Mouse (Mus musculus) neural tube, embryonic 11.5 days (tissue): ENCODE results near the gene Rbm34. TPM values are rescaled to one million over a fixed set of nuclear protein-coding genes. Genes with fewer than 3 reads are reported as not detected.
"Not testable (repeated sequence)": the region's sequence is repeated elsewhere in the genome, so short reads cannot be mapped to it uniquely, and the experiment has no call there.

ENCODE experiments used
- ATAC-seq: fragments of 200-750 bp; cut with Nextera tagmentation; 2 replicates; pipeline ENCODE4 v1.8.0; 2017; ENCODE audit warnings: moderate number of reproducible peaks, mild to moderate bottlenecking, moderate TSS enrichment, moderate library complexity; ENCODE audit not compliant: insufficient read depth, low FRiP score, low TSS enrichment
- DNase-seq: peaks from one replicate; pipeline ENCODE4 v3.0.0-alpha.2; 2015; ENCODE audit warnings: low spot score
- H3K27ac ChIP-seq: fragments of 300-500 bp; sonication (generic); 2 replicates; pipeline ENCODE4 v1.5.1; 2014; ENCODE audit warnings: low read depth, mild to moderate bottlenecking, low read length
- H3K27me3 ChIP-seq: fragments of 300-500 bp; sonication (generic); 2 replicates; pipeline ENCODE4 v1.6.1; 2014; ENCODE audit warnings: mild to moderate bottlenecking, low read length, mixed read lengths; ENCODE audit not compliant: control insufficient read depth, insufficient read depth
- H3K36me3 ChIP-seq: fragments of 300-500 bp; sonication (generic); 2 replicates; pipeline ENCODE4 v1.6.1; 2014; ENCODE audit warnings: mild to moderate bottlenecking, low read length, moderate library complexity, mixed read lengths; ENCODE audit not compliant: control insufficient read depth, insufficient read depth
- H3K4me1 ChIP-seq: fragments of 300-500 bp; sonication (generic); 2 replicates; pipeline ENCODE4 v1.6.1; 2014; ENCODE audit warnings: low read length, mixed read lengths; ENCODE audit not compliant: control insufficient read depth, insufficient read depth
- H3K4me2 ChIP-seq: fragments of 300-500 bp; sonication (generic); 2 replicates; pipeline ENCODE4 v1.6.1; 2014; ENCODE audit warnings: low read depth, mild to moderate bottlenecking, moderate library complexity
- H3K4me3 ChIP-seq: fragments of 300-500 bp; sonication (generic); 2 replicates; pipeline ENCODE4 v1.5.1; 2014; ENCODE audit warnings: low read depth, low read length
- H3K9ac ChIP-seq: fragments of 300-500 bp; sonication (generic); 2 replicates; pipeline ENCODE4 v1.6.1; 2014; ENCODE audit warnings: mild to moderate bottlenecking, low read length
- H3K9me3 ChIP-seq: fragments of 300-500 bp; sonication (generic); 2 replicates; pipeline ENCODE4 v1.6.1; 2016; ENCODE audit warnings: low read length; ENCODE audit not compliant: control insufficient read depth
- WGBS: fragments of 180-500 bp; shearing (Covaris S2); extraction: QIAGEN DNeasy Blood & Tissue Kit; methylation state at CpG from one replicate; pipeline ENCODE4 v1.1.7; 2014; 5-methylcytosine and 5-hydroxymethylcytosine counted together
- polyA plus RNA-seq: library from polyadenylated mRNA; unstranded; fragments of >200 nt; fragmentation: Nextera tagmentation; extraction: Ambion mirVana; gene quantifications from 2 replicates; pipeline ENCODE4 v1.2.1, GENCODE M21; 2014

Gene Rbm34
- polyA plus RNA-seq, 1 experiment from 2014 or later = 27.3 TPM

- H3K9ac ChIP-seq, H3K27me3 ChIP-seq, H3K4me2 ChIP-seq, H3K4me3 ChIP-seq, H3K9me3 ChIP-seq, ATAC-seq, H3K4me1 ChIP-seq, H3K36me3 ChIP-seq, H3K27ac ChIP-seq, DNase-seq: not testable (repeated sequence)
- WGBS = 47% methylated on average over 2 of the region's 3 CpGs
Measured at GRCm38 (mm10) chr8:126978535-126978934, 7.7 kb upstream of the Rbm34 start.

GRCm38 (mm10) chr8:126978028-126978427 is 7.2 kb upstream of the Rbm34 start:
- no peak overlapping the region for H3K9ac ChIP-seq
- H3K4me1 ChIP-seq = no peaks in the 10 kb centered on the region
- no peak for ATAC-seq
- H3K4me3 ChIP-seq = no peak overlapping the region
- no peak for DNase-seq
- no peaks in the 10 kb centered on the region for H3K36me3 ChIP-seq
- H3K27ac ChIP-seq = no peak overlapping the region
- H3K9me3 ChIP-seq = no peaks in the 10 kb centered on the region
- H3K27me3 ChIP-seq = no peaks in the 10 kb centered on the region
- WGBS = 84% methylated on average over 10 of the region's 10 CpGs
- H3K4me2 ChIP-seq = no peak overlapping the region

DNA sequence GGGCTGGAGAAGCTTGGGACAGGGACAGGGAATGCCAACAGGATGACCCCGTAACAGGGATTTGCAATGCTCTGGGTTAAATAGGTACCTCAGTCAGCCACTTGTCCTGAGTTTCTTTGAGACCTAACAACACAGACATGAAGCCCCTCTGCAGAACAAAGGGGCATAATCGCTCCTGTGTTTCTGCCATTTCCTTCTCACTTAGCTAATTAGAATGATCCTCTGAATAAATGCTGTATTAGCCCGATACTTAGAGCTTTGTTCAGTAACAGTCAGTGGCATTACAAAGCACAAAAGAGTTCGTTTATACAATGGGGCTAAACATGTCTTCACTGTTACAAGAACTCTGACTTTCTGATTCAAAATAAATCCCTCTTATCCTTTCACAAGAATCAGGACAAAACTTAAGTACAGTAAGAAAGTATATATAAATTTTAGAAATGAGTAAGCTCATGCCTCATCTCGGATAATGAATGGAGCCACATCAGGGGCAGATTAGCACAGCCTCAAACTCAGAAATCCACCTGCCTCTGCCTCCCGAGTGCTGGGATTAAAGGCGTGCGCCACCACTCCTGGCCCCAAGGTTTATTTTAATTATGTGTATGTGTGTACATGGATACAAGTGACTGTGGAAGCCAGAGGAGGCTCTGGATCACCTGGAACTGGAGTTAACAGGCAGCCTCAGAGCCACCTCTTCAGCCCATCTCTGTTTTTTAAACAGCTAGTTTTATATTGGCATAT is 5.9 kb upstream of the Rbm34 start:
- Histone ChIP-seq H3K27me3 (no peaks in the 10 kb centered on the region), H3K4me1 (no peaks in the 10 kb centered on the region), H3K27ac (no peak overlapping the region), H3K9me3 (no peaks in the 10 kb centered on the region), H3K4me3 (no peak overlapping the region), H3K9ac (no peak overlapping the region), H3K36me3 (no peaks in the 10 kb centered on the region), H3K4me2 (no peak overlapping the region)
- 70% methylated on average over 8 of the region's 8 CpGs for WGBS
- DNase-seq = no peak
- ATAC-seq = no peak

DNA sequence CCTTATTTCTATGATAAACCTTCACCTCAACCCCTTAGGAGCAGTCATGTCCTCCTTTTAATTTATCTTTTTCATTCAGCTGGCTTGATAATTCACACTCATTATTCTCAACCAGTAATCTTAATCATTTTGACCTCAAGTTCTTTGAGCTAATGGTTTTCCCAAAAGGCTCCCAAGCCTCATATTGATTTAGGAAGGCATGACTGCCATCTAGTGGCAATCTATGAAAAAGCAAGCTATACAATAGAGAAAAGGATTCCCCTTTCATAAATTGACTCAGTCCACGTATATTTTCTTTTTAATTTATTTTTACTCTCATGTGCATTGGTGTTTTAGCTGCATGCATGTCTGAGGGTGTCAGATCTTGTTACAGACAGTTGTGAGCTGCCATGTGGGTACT is 4.8 kb upstream of the Rbm34 start:
- DNase-seq = peak; percentile 42
- Histone ChIP-seq H3K36me3 (no peaks in the 10 kb centered on the region), H3K27ac (no peak overlapping the region), H3K9me3 (no peaks in the 10 kb centered on the region), H3K4me3 (no peak overlapping the region), H3K4me2 (no peak overlapping the region), H3K9ac (no peak overlapping the region), H3K4me1 (no peaks in the 10 kb centered on the region), H3K27me3 (no peaks in the 10 kb centered on the region)
- ATAC-seq = no peak
- 27% methylated on average over 1 of the region's 1 CpGs for WGBS

DNA sequence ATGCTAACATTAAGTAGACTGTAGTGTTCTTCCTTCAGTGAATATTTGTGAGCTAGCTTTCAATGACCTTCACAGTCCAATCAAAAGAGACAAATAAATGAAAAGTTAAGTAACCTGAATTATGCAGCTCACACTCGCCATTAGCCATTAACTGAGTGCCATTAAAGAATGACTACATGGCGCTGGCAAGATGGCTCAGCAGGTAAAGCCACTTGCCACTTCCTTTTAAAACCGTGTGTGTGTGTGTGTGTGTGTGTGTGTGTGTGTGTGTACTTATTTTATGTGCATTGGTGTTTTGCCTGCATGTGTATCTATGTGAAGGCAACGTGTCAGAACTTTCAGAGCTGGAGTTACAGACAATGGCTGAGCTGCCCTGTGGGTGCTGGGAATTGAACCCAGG is 3.6 kb upstream of the Rbm34 start:
- Histone ChIP-seq H3K9ac (no peak overlapping the region), H3K4me2 (no peak overlapping the region), H3K27me3 (no peaks in the 10 kb centered on the region), H3K4me3 (no peak overlapping the region), H3K4me1 (no peaks in the 10 kb centered on the region), H3K9me3 (no peaks in the 10 kb centered on the region), H3K36me3 (no peaks in the 10 kb centered on the region), H3K27ac (no peak overlapping the region)
- ATAC-seq (no peak), DNase-seq (no peak)
- 80% methylated on average over 4 of the region's 4 CpGs for whole genome bisulfite sequencing

DNA sequence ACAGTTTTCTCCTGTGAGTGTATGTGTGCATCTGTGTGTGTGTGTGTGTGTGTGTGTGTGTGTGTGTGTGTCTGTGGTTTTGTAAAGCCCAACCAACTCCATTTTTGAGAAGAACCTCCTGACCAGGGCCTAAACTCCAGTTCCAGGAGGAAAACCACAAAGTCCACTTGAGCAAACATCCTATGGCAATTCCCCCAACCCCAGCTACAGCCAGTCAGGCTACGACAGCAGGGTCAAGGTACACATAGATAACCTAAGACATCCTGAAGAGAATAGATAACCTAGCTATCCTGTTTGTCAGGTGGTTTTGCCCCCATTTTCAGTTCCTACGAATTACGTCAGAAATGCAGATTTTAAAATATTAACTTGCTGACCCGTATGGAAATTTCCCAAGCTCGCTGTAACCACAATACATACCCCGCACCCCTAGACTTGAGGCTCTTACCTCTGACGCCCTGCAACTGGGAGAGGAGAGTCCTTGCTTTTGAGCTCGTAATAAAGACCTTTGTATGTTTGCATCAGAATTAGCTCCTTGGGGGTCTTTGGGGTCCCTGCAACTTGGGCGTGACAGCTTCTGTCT is 2.9 kb upstream of the Rbm34 start:
- no peaks in the 10 kb centered on the region for H3K36me3 ChIP-seq
- H3K27ac ChIP-seq = no peak overlapping the region
- ATAC-seq (no peak), DNase-seq (no peak)
- no peaks in the 10 kb centered on the region for H3K4me1 ChIP-seq
- H3K9me3 ChIP-seq = no peaks in the 10 kb centered on the region
- H3K27me3 ChIP-seq = no peaks in the 10 kb centered on the region
- H3K4me2 ChIP-seq = no peak overlapping the region
- 78% methylated on average over 9 of the region's 9 CpGs for WGBS
- H3K4me3 ChIP-seq = no peak overlapping the region
- no peak overlapping the region for H3K9ac ChIP-seq

DNA sequence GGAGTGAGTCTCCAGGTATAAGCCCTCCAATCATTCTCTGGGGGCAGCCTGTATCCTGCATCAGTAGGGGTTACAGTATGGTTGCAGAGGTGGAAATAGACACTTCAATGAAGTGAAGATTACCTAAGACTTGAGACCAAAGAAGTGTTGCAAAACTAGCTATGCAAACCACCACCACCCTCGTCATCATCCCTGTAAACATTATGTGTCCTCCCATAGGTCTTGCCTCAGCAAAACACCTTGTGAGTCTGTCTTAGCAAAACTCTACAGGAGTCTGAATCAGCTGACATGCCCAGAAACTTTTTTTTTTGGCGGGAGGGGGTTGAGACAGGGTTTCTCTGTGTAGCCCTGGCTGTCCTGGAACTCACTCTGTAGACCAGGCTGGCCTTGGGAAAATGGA is 1.8 kb upstream of the Rbm34 start:
- Histone ChIP-seq H3K36me3 (no peaks in the 10 kb centered on the region; the same call in 1 of the 2 replicates), H3K27ac (no peak overlapping the region), H3K4me1 (no peaks in the 10 kb centered on the region), H3K4me2 (no peak overlapping the region), H3K9me3 (no peaks in the 10 kb centered on the region), H3K27me3 (no peaks in the 10 kb centered on the region), H3K4me3 (no peak overlapping the region), H3K9ac (no peak overlapping the region)
- ATAC-seq (no peak), DNase-seq (no peak)
- WGBS = 74% methylated on average over 2 of the region's 2 CpGs

DNA sequence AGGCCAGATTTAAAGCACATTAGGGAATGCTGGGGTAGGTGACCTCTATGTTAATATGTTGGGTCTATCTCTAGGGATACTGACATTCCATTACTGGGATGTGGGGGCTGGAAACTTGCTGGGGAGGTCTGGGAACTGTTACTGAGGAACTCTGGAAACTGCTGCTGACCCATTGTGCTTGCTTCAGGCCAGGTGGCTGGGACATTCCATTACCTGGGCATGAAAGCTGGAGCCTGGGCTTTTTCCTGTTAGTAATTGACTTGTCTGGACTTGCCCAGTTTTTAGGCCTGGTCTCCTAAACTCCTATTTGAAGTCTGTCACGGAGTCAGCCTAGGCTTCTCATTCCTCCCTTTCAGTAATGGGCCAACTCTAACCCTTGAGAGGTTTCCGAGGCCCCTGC is 1.2 kb upstream of the Rbm34 start:
- Histone ChIP-seq H3K27ac (no peak overlapping the region), H3K36me3 (no peaks in the 10 kb centered on the region; the same call in 1 of the 2 replicates), H3K4me1 (no peaks in the 10 kb centered on the region), H3K4me2 (no peak overlapping the region), H3K9me3 (no peaks in the 10 kb centered on the region), H3K9ac (no peak overlapping the region), H3K4me3 (no peak overlapping the region), H3K27me3 (no peaks in the 10 kb centered on the region)
- ATAC-seq (no peak), DNase-seq (no peak)
- 86% methylated on average over 2 of the region's 2 CpGs for WGBS

GRCm38 (mm10) chr8:126971314-126971664 is 418 bp upstream of the Rbm34 start:
- Histone ChIP-seq H3K36me3 (no peaks in the 10 kb centered on the region; the same call in 1 of the 2 replicates), H3K4me3 (peak overlapping the region; percentile 90), H3K9me3 (no peaks in the 10 kb centered on the region), H3K4me1 (no peaks in the 10 kb centered on the region), H3K27ac (0 out of 2 replicates have a peak overlapping the region, but pooled peaks have one; percentile 21), H3K9ac (peak overlapping the region; percentile 79), H3K27me3 (no peaks in the 10 kb centered on the region), H3K4me2 (peak overlapping the region; percentile 73)
- DNase-seq = no peak
- WGBS = 9% methylated on average over 13 of the region's 13 CpGs
- ATAC-seq = peak; percentile 45; the same call in 1 of the 2 replicates
